Mouse (Mus musculus): ENCODE data around the gene Cyp4f18.
A peak's percentile ranks its signal among the peaks of the same experiment; 100 is the strongest.
"Not testable (repeated sequence)": the region's sequence is repeated elsewhere in the genome, so short reads cannot be mapped to it uniquely, and the experiment has no call there.

Gene Cyp4f18

GRCm38 (mm10) chr8:72009473-72009872, at the start of gene Cyp4f18:
Cyp4f18 (minus strand) TSS chr8:72009626.
- DNase-seq (ENCODE audit: low read depth, low spot score): no peak

GRCm38 (mm10) chr8:72057643-72058042, 48.2 kb upstream of the Cyp4f18 start:
- DNase-seq (ENCODE audit: low read depth, low spot score): not testable (repeated sequence)

- not testable (repeated sequence) for DNase-seq (ENCODE audit: low read depth, low spot score)
These were observed 45.2 kb upstream of the Cyp4f18 start for GRCm38 (mm10) chr8:72054633-72055032.

- no peak for DNase-seq (ENCODE audit: low read depth, low spot score)
These were observed 33.1 kb upstream of the Cyp4f18 start for GRCm38 (mm10) chr8:72042493-72042892.

GRCm38 (mm10) chr8:72040918-72041317, 31.5 kb upstream of the Cyp4f18 start, which contains the start of gene Olfr372:
Olfr372 (plus strand) TSS chr8:72041218.
- not testable (repeated sequence) for DNase-seq (ENCODE audit: low read depth, low spot score)

- DNase-seq (ENCODE audit: low read depth, low spot score): not testable (repeated sequence)
These were observed 23.5 kb upstream of the Cyp4f18 start for GRCm38 (mm10) chr8:72032926-72033325.

GRCm38 (mm10) chr8:72024886-72025285, 15.5 kb upstream of the Cyp4f18 start:
- not testable (repeated sequence) for DNase-seq (ENCODE audit: low read depth, low spot score)

- no peak for DNase-seq (ENCODE audit: low read depth, low spot score)
These were observed 10.4 kb upstream of the Cyp4f18 start for GRCm38 (mm10) chr8:72019816-72020215.

GRCm38 (mm10) chr8:72019022-72019421, 9.6 kb upstream of the Cyp4f18 start:
- not testable (repeated sequence) for DNase-seq (ENCODE audit: low read depth, low spot score)

GRCm38 (mm10) chr8:72018141-72018540, 8.7 kb upstream of the Cyp4f18 start:
- DNase-seq (ENCODE audit: low read depth, low spot score): no peak

GRCm38 (mm10) chr8:72017339-72017738, 7.9 kb upstream of the Cyp4f18 start:
- not testable (repeated sequence) for DNase-seq (ENCODE audit: low read depth, low spot score)

- DNase-seq (ENCODE audit: low read depth, low spot score): not testable (repeated sequence)
These were observed 4.2 kb upstream of the Cyp4f18 start for GRCm38 (mm10) chr8:72013506-72014228.

- DNase-seq (ENCODE audit: low read depth, low spot score): no peak
These were observed 1.2 kb downstream of the Cyp4f18 start for GRCm38 (mm10) chr8:72008134-72008641.

- no peak for DNase-seq (ENCODE audit: low read depth, low spot score)
These were observed 2.7 kb downstream of the Cyp4f18 start for GRCm38 (mm10) chr8:72006763-72007162.

GRCm38 (mm10) chr8:72005912-72006311, 3.5 kb downstream of the Cyp4f18 start:
- no peak for DNase-seq (ENCODE audit: low read depth, low spot score)

- no peak for DNase-seq (ENCODE audit: low read depth, low spot score)
These were observed 6.5 kb downstream of the Cyp4f18 start for GRCm38 (mm10) chr8:72002942-72003341.

GRCm38 (mm10) chr8:72000223-72000622, 9.2 kb downstream of the Cyp4f18 start:
- no peak for DNase-seq (ENCODE audit: low read depth, low spot score)

GRCm38 (mm10) chr8:71999434-71999833, 10.0 kb downstream of the Cyp4f18 start:
- DNase-seq (ENCODE audit: low read depth, low spot score): no peak

- no peak for DNase-seq (ENCODE audit: low read depth, low spot score)
These were observed 20.4 kb downstream of the Cyp4f18 start for GRCm38 (mm10) chr8:71988867-71989599.

GRCm38 (mm10) chr8:71988110-71988866, 21.1 kb downstream of the Cyp4f18 start:
- DNase-seq (ENCODE audit: low read depth, low spot score): peak; percentile 71

- no peak for DNase-seq (ENCODE audit: low read depth, low spot score)
These were observed 24.8 kb downstream of the Cyp4f18 start for GRCm38 (mm10) chr8:71984601-71985000.

- no peak for DNase-seq (ENCODE audit: low read depth, low spot score)
These were observed 28.0 kb downstream of the Cyp4f18 start for GRCm38 (mm10) chr8:71981456-71981855.

Measured in CD4-positive helper T cell, adult 2 months (primary cell).